Mouse (Mus musculus) lung, embryonic 14.5 days (tissue): ENCODE data around the gene Nufip1. TPM values are rescaled to one million over a fixed set of nuclear protein-coding genes. Genes with fewer than 3 reads are reported as not detected.

ENCODE experiments used
- ATAC-seq: fragments of 200-750 bp; cut with Nextera tagmentation; 2 replicates; pipeline ENCODE4 v1.8.0; 2017; ENCODE audit warnings: mild to moderate bottlenecking, moderate TSS enrichment, moderate library complexity; ENCODE audit not compliant: insufficient read depth
- DNase-seq: peaks from one replicate; pipeline ENCODE4 v3.0.0-alpha.2; 2015
- H3K27ac ChIP-seq: fragments of 300-500 bp; sonication (generic); 2 replicates; pipeline ENCODE4 v1.5.1; 2014; ENCODE audit warnings: low read depth, mild to moderate bottlenecking, moderate library complexity
- H3K27me3 ChIP-seq: fragments of 300-500 bp; sonication (generic); 2 replicates; pipeline ENCODE4 v1.6.1; 2014; ENCODE audit warnings: low read length, control low read depth; ENCODE audit not compliant: insufficient read depth
- H3K36me3 ChIP-seq: fragments of 300-500 bp; sonication (generic); 2 replicates; pipeline ENCODE4 v1.6.1; 2014; ENCODE audit warnings: control low read depth; ENCODE audit not compliant: insufficient read depth
- H3K4me1 ChIP-seq: fragments of 300-500 bp; sonication (generic); 2 replicates; pipeline ENCODE4 v1.6.1; 2014; ENCODE audit warnings: antibody characterized with exemption, control low read depth; ENCODE audit not compliant: insufficient read depth
- H3K4me2 ChIP-seq: fragments of 300-500 bp; sonication (generic); 2 replicates; pipeline ENCODE4 v1.6.1; 2014; ENCODE audit warnings: mild to moderate bottlenecking
- H3K4me3 ChIP-seq: fragments of 300-500 bp; sonication (generic); 2 replicates; pipeline ENCODE4 v1.5.1; 2014; ENCODE audit warnings: low read depth, low read length
- H3K9ac ChIP-seq: fragments of 300-500 bp; sonication (generic); 2 replicates; pipeline ENCODE4 v1.6.1; 2014
- H3K9me3 ChIP-seq: fragments of 300-500 bp; sonication (generic); 2 replicates; pipeline ENCODE4 v1.6.1; 2016; ENCODE audit warnings: low read depth, low read length, control low read depth
- CTCF ChIP-seq: IDR thresholded peaks from 2 replicates; pipeline ENCODE4 v1.5.1; 2016; ENCODE audit warnings: antibody characterized with exemption, low read depth
- WGBS: fragments of 180-500 bp; shearing (Covaris S2); extraction: QIAGEN DNeasy Blood & Tissue Kit; methylation state at CpG from one replicate; pipeline ENCODE4 v1.1.7; 2014; 5-methylcytosine and 5-hydroxymethylcytosine counted together
- polyA plus RNA-seq: library from polyadenylated mRNA; unstranded; fragments of >200 nt; fragmentation: Nextera tagmentation; extraction: Ambion mirVana; gene quantifications from 2 replicates; pipeline ENCODE4 v1.2.1, GENCODE M21; 2014

Nufip1 gene
- polyA plus RNA-seq, 1 experiment from 2014 or later: 15.2 TPM

GRCm38 (mm10) chr14:76134975-76135374 lies 24.3 kb downstream of the Nufip1 start:
- ATAC-seq: no peak
- Histone ChIP-seq H3K36me3 (peaks cover 56% of the 10 kb centered on the region), H3K27ac (no peak overlapping the region), H3K9me3 (no peaks in the 10 kb centered on the region), H3K4me3 (no peak overlapping the region), H3K4me2 (no peak overlapping the region), H3K4me1 (no peaks in the 10 kb centered on the region), H3K9ac (no peak overlapping the region), H3K27me3 (no peaks in the 10 kb centered on the region)
- no peak for DNase-seq
- 0 out of 2 replicates have a peak, but pooled peaks have one; percentile 7 for TF ChIP-seq CTCF
- 85% methylated on average over 4 of the region's 4 CpGs for WGBS

DNA sequence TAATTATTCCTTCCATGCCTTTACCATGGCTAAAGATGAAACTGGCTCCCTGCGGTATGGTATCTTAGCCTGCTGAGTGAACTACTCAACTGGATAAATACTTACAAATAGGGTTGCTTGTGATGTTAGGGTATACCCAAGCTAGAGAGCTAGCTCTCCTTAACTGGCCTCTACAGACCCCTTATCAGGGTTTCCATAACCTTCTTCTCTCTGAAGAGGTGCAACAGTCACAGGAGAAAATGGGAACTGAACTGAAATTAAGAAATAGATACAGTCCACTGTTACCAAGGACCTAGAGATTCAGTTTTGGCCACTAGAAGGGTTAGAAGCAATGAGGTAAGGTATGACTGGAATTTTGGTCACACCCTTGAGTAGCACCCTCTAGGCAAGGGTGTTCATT lies 34.6 kb downstream of the Nufip1 start:
- no peaks in the 10 kb centered on the region for H3K36me3 ChIP-seq
- H3K27me3 ChIP-seq: no peaks in the 10 kb centered on the region
- no peak overlapping the region for H3K4me3 ChIP-seq
- no peak for DNase-seq
- no peak overlapping the region for H3K27ac ChIP-seq
- 88% methylated on average over 1 of the region's 1 CpGs for WGBS
- H3K9ac ChIP-seq: no peak overlapping the region
- TF ChIP-seq CTCF: no peak
- ATAC-seq: no peak
- no peaks in the 10 kb centered on the region for H3K9me3 ChIP-seq
- H3K4me2 ChIP-seq: no peak overlapping the region
- H3K4me1 ChIP-seq: peaks cover 5% of the 10 kb centered on the region; the same call in 1 of the 2 replicates

DNA sequence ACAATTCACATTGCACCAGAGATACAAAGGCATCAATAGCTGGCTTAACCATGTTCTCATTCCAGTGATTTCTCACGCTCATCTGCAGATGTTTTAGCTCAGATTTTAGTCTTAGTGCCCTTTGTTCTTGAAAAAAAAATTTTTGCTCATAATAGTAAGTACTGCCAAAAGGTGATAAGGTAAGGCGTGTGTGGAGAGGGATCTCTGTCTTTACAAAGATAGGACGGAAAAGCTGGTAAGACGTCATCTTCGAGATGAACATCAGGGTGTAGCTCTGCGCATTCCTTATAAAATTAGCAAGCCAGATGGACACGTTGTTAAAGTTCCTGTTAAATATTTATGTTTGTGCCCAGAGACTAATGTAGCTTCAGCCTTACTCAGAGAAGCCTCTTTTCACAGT lies 35.2 kb downstream of the Nufip1 start:
- H3K27ac ChIP-seq: no peak overlapping the region
- no peak for ATAC-seq
- no peak for TF ChIP-seq CTCF
- no peak overlapping the region for H3K4me3 ChIP-seq
- peaks cover 8% of the 10 kb centered on the region; the same call in 1 of the 2 replicates for H3K4me1 ChIP-seq
- H3K9ac ChIP-seq: no peak overlapping the region
- WGBS: 39% methylated on average over 7 of the region's 7 CpGs
- no peaks in the 10 kb centered on the region for H3K27me3 ChIP-seq
- no peak for DNase-seq
- no peaks in the 10 kb centered on the region for H3K36me3 ChIP-seq
- H3K4me2 ChIP-seq: no peak overlapping the region
- no peaks in the 10 kb centered on the region for H3K9me3 ChIP-seq

- H3K9ac ChIP-seq: no peak overlapping the region
- no peak for DNase-seq
- no peaks in the 10 kb centered on the region for H3K9me3 ChIP-seq
- TF ChIP-seq CTCF: no peak
- ATAC-seq: no peak
- no peaks in the 10 kb centered on the region for H3K27me3 ChIP-seq
- 63% methylated on average over 6 of the region's 6 CpGs for WGBS
- no peak overlapping the region for H3K4me2 ChIP-seq
- peaks cover 8% of the 10 kb centered on the region; the same call in 1 of the 2 replicates for H3K4me1 ChIP-seq
- H3K4me3 ChIP-seq: no peak overlapping the region
- no peak overlapping the region for H3K27ac ChIP-seq
- H3K36me3 ChIP-seq: no peaks in the 10 kb centered on the region
Observed at GRCm38 (mm10) chr14:76147061-76147460, 36.4 kb downstream of the Nufip1 start.

GRCm38 (mm10) chr14:76148294-76148693 lies 37.6 kb downstream of the Nufip1 start:
- peaks cover 8% of the 10 kb centered on the region for H3K4me1 ChIP-seq
- WGBS: 78% methylated on average over 10 of the region's 10 CpGs
- no peak for ATAC-seq

GRCm38 (mm10) chr14:76149531-76150179 lies 39.0 kb downstream of the Nufip1 start:
- Histone ChIP-seq H3K4me3 (peak overlapping the region; percentile 25), H3K9ac (peak overlapping the region; percentile 32), H3K27me3 (no peaks in the 10 kb centered on the region), H3K36me3 (no peaks in the 10 kb centered on the region), H3K4me1 (peaks cover 10% of the 10 kb centered on the region), H3K27ac (peak overlapping the region; percentile 13; the same call in 1 of the 2 replicates), H3K4me2 (peak overlapping the region; percentile 52), H3K9me3 (no peaks in the 10 kb centered on the region)
- 12% methylated on average over 13 of the region's 13 CpGs for WGBS
- no peak for TF ChIP-seq CTCF
- peak; percentile 89 for DNase-seq
- ATAC-seq: peak; percentile 44; the same call in 1 of the 2 replicates

More at GRCm38 (mm10) chr14:76148294-76148693, 37.6 kb downstream of the Nufip1 start:
- no peak for DNase-seq
- no peak overlapping the region for H3K4me2 ChIP-seq
- H3K4me3 ChIP-seq: no peak overlapping the region
- no peaks in the 10 kb centered on the region for H3K9me3 ChIP-seq
- H3K36me3 ChIP-seq: no peaks in the 10 kb centered on the region
- H3K9ac ChIP-seq: no peak overlapping the region
- no peak for TF ChIP-seq CTCF
- H3K27me3 ChIP-seq: no peaks in the 10 kb centered on the region
- H3K27ac ChIP-seq: no peak overlapping the region

DNA sequence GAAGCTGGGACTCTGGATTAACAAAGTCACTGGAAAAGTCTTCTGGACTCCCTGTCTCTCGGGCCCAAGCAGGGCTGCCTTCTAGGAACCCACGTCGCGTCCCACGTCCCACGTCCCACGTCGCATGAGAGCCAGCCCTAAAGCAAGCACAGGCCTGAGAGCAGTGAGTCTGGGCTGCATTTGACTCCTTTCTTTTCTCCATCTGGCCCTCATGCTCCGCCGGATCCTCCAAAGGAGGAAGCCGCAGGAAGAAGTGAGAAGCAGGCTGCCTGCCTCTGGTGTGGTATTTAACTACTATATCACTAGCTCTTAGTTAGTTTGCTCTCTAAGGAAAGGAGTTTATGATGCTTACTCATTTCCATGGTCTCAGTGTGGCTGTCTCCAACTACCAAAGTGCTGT lies 39.8 kb downstream of the Nufip1 start:
- no peak for ATAC-seq
- Histone ChIP-seq H3K4me3 (no peak overlapping the region), H3K27me3 (no peaks in the 10 kb centered on the region), H3K9me3 (no peaks in the 10 kb centered on the region), H3K4me2 (peak overlapping the region; percentile 52; the same call in 1 of the 2 replicates), H3K36me3 (no peaks in the 10 kb centered on the region), H3K4me1 (peaks cover 10% of the 10 kb centered on the region), H3K27ac (0 out of 2 replicates have a peak overlapping the region, but pooled peaks have one; percentile 24), H3K9ac (no peak overlapping the region)
- DNase-seq: no peak
- no peak for TF ChIP-seq CTCF
- WGBS: 85% methylated on average over 11 of the region's 11 CpGs
